In the genomic region with DNA sequence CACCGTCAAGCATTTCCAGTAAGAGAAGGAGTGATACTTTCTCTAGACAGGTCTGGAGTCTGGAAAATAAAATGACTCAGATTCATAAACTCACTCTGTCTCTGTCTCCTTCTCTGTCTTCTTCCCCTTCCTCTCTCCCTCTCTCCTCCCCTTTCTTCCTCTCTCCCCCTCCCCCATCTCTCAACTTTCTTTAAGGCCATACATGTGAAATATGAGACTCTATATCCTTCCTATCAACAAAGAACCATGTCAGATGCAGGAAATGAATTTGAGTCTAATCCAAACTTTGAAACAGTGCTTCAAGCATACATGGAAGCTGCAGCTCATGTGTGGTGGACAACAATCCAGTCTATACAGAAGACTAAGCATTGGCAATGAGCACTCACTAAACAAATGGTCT, we compare ENCODE assay signal across 29 mouse cellular contexts.
DNase-seq lines count a peak whose midpoint lies in the region; ATAC-seq and TF ChIP-seq lines count a peak whose summit lies in the region.
"Had no signal": no experiment of that assay in that cellular context is flagged by ENCODE, and none has a peak within 500 bp of the region (broad histone marks: within the 10 kb centered on the region; RNA-seq: fewer than 3 reads in every experiment).

No protein-coding gene starts in this region.

- H3K79me2 ChIP-seq in MEL (ENCODE audit: control insufficient read depth, insufficient read depth, low read length, poor library complexity): no peaks in the 10 kb centered on the region

- TF ChIP-seq CTCF in MEL (IDR thresholded peaks at IDR 0.05 in 2 of 3, conservative IDR thresholded peaks at IDR 0.05 in 1 of 3; ENCODE audit: control insufficient read depth in 1 of 3, insufficient read depth in 1 of 3, low read depth in 2 of 3, low read length in 3 of 3, poor library complexity in 1 of 3, severe bottlenecking in 1 of 3): no peak

- no peak for TF ChIP-seq POLR2A in MEL (IDR thresholded peaks at IDR 0.05; ENCODE audit: control insufficient read depth in 1 of 2, insufficient read depth in 1 of 2, low read depth in 1 of 2, low read length in 2 of 2, poor library complexity in 1 of 2)

- no peaks in the 10 kb centered on the region for H3K27me3 ChIP-seq in MEL (ENCODE audit: control insufficient read depth in 1 of 2, insufficient read depth in 2 of 2, low read length in 2 of 2)
- H3K27me3 ChIP-seq: forebrain, embryonic 12.5 days; hindbrain, embryonic 13.5 days; kidney, embryonic 15.5 days; neural tube, embryonic 12.5 days had no signal

- DNase-seq in 3T3-L1 (ENCODE audit: low read depth, low spot score): peak; percentile 19
- DNase-seq in A20 (ENCODE audit: low read depth, low spot score): peak; percentile 5
- peak; percentile 8 for DNase-seq in MEL (ENCODE audit: low read depth, low spot score)
- no peak for DNase-seq in heart, adult 9 months (ENCODE audit: low spot score in 2 of 2)
- no peak for DNase-seq in layer of hippocampus, adult 9-10 months (ENCODE audit: low spot score)
- DNase-seq in ovary, postnatal 14 days (ENCODE audit: low spot score): no peak
- DNase-seq: adrenal gland, postnatal 14 days; cerebellum, adult 11 months; cerebellum, adult 9-10 months; cerebellum, postnatal 36 days; embryo, embryonic 11 days; gastrocnemius, postnatal 14 days; heart, postnatal 4 days; kidney, adult 11 months; kidney, postnatal 4 days; layer of hippocampus, adult 9-11 months; liver; lung, adult 2 months; lung, postnatal 14 days; thymus, adult 2 months; thymus, postnatal 36 days had no signal

- H3K9ac ChIP-seq in MEL (ENCODE audit: control insufficient read depth, low read depth, low read length, poor library complexity, severe bottlenecking): no peak overlapping the region
- H3K9ac ChIP-seq: forebrain, embryonic 12.5 days; hindbrain, embryonic 13.5 days; kidney, embryonic 15.5 days; liver, embryonic 14.5 days; neural tube, embryonic 12.5 days had no signal

- no peaks in the 10 kb centered on the region for H3K36me3 ChIP-seq in MEL (ENCODE audit: control insufficient read depth in 1 of 2, insufficient read depth in 2 of 2, low read length in 2 of 2)
- H3K36me3 ChIP-seq: forebrain, embryonic 12.5 days; hindbrain, embryonic 13.5 days; kidney, embryonic 15.5 days; midbrain, embryonic 10.5 days; neural tube, embryonic 12.5 days had no signal

- no peak for TF ChIP-seq RAD21 in MEL (IDR thresholded peaks at IDR 0.05; ENCODE audit: low read depth, low read length)

- no peaks in the 10 kb centered on the region for H3K4me1 ChIP-seq in MEL (ENCODE audit: control insufficient read depth in 1 of 2, insufficient read depth in 2 of 2, low read length in 2 of 2)
- H3K4me1 ChIP-seq: forebrain, embryonic 12.5 days; hindbrain, embryonic 13.5 days; midbrain, embryonic 10.5 days; neural tube, embryonic 12.5 days had no signal

- H3K4me3 ChIP-seq in MEL (ENCODE audit: control insufficient read depth in 1 of 2, insufficient read depth in 1 of 2, low read depth in 2 of 2, low read length in 2 of 2): no peak overlapping the region; a peak in 1 of 4 replicates
- H3K4me3 ChIP-seq: forebrain, embryonic 12.5 days; hindbrain, embryonic 13.5 days; kidney, embryonic 15.5 days; midbrain, embryonic 10.5 days; neural tube, embryonic 12.5 days had no signal

- no peak for TF ChIP-seq EP300 in MEL (IDR thresholded peaks at IDR 0.05; ENCODE audit: low read depth in 1 of 2, low read length in 2 of 2)

- no peaks in the 10 kb centered on the region for H3K9me3 ChIP-seq in MEL (replicated peaks; ENCODE audit: insufficient read depth, low read length)
- H3K9me3 ChIP-seq: forebrain, embryonic 12.5 days; hindbrain, embryonic 13.5 days; kidney, embryonic 15.5 days; midbrain, embryonic 10.5 days; neural tube, embryonic 12.5 days had no signal

- ATAC-seq in inflammation-experienced regulatory T-cells, adult 6 months: peak; percentile 13
- ATAC-seq: midbrain, embryonic 16.5 days had no signal

- no peak overlapping the region for H3K27ac ChIP-seq in MEL (ENCODE audit: control insufficient read depth, low read depth, low read length)
- H3K27ac ChIP-seq: forebrain, embryonic 12.5 days; hindbrain, embryonic 13.5 days; kidney, embryonic 15.5 days; liver, embryonic 14.5 days; midbrain, embryonic 10.5 days; neural tube, embryonic 12.5 days had no signal

TF ChIP-seq in MEL, 35 proteins besides CTCF, POLR2A, EP300 and RAD21:
- TF ChIP-seq MEF2A (IDR thresholded peaks at IDR 0.05; ENCODE audit: extremely low read depth, insufficient replicate concordance, low read depth, low read length, poor library complexity, severe bottlenecking) (no peak), TCF12 (IDR thresholded peaks at IDR 0.05; ENCODE audit: low read depth, low read length) (no peak), MYB (IDR thresholded peaks at IDR 0.05; ENCODE audit: low read depth, low read length) (no peak), SMC3 (IDR thresholded peaks at IDR 0.05; ENCODE audit: low read depth, low read length) (no peak), ZMIZ1 (IDR thresholded peaks at IDR 0.05; ENCODE audit: low read depth, low read length) (no peak), ELF1 (IDR thresholded peaks at IDR 0.05; ENCODE audit: low read depth, low read length) (no peak), JUND (IDR thresholded peaks at IDR 0.05; ENCODE audit: low read depth, low read length) (no peak), GATA1 (IDR thresholded peaks at IDR 0.05; ENCODE audit: low read depth, low read length) (no peak), TAL1 (IDR thresholded peaks at IDR 0.05; ENCODE audit: low read length) (no peak)

Comparison
In these comparisons a context has a peak if more than half of its experiments do, and no peak if none do; other contexts are left out.
1. DNase-seq: peak in 3T3-L1 (single experiment), A20 (single experiment) and MEL (single experiment); none in heart, adult 9 months (0 of 2), layer of hippocampus, adult 9-10 months (single experiment) and ovary, postnatal 14 days (single experiment).